Mouse (Mus musculus) bone marrow macrophage, adult 2 months (primary cell): Measurements from ENCODE around the gene Sv2b. TPM values are rescaled to one million over a fixed set of nuclear protein-coding genes. Genes with fewer than 3 reads are reported as not detected.

Experiments
- H3K27ac ChIP-seq: 2 replicates; pipeline ENCODE4 v1.5.1; 2012; ENCODE audit warnings: low read depth, low read length; ENCODE audit not compliant: insufficient read depth
- H3K4me1 ChIP-seq: 2 replicates; pipeline ENCODE4 v1.6.1; 2012; ENCODE audit warnings: low read length; ENCODE audit not compliant: control insufficient read depth, insufficient read depth
- H3K4me3 ChIP-seq: 2 replicates; pipeline ENCODE4 v1.5.1; 2012; ENCODE audit warnings: mild to moderate bottlenecking, low read length, moderate library complexity; ENCODE audit not compliant: insufficient read depth
- CTCF ChIP-seq: IDR thresholded peaks from 2 replicates; pipeline ENCODE4 v1.5.1; 2012; ENCODE audit warnings: low read depth, mild to moderate bottlenecking, low read length, moderate library complexity
- POLR2A ChIP-seq: IDR thresholded peaks from 2 replicates; pipeline ENCODE4 v1.6.1; 2012; ENCODE audit warnings: mild to moderate bottlenecking, low read depth, low read length, borderline replicate concordance
- polyA plus RNA-seq: library from polyadenylated mRNA; stranded (reverse); fragments of >200 nt; gene quantifications from 2 replicates; pipeline ENCODE4 v1.2.4, GENCODE M21; 2012; ENCODE audit not compliant: missing spikeins, insufficient read depth, insufficient read length

Sv2b gene
- polyA plus RNA-seq, 1 experiment = not detected

DNA sequence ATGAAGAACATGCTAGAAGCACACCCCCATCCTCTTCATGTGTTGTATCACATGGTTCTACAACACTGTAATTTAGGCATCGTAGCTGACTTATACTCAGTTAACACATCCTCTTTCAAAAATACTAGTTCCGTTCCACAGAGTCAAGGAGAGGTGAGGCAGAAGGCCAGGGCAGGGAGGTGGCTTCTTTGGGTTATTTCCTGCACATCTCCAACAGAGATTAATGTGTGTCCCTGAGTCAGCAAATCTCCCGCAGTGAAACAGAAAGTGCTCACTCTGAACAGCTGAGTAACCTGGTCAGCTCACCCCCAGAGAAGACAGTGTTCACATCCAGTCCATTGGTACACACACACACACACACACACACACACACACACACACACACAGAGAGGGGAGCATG lies 118.9 kb downstream of the Sv2b start:
- Histone ChIP-seq H3K4me3 (no peak overlapping the region), H3K27ac (no peak overlapping the region), H3K4me1 (no peaks in the 10 kb centered on the region)
- TF ChIP-seq CTCF = no peak
- TF ChIP-seq POLR2A = no peak

DNA sequence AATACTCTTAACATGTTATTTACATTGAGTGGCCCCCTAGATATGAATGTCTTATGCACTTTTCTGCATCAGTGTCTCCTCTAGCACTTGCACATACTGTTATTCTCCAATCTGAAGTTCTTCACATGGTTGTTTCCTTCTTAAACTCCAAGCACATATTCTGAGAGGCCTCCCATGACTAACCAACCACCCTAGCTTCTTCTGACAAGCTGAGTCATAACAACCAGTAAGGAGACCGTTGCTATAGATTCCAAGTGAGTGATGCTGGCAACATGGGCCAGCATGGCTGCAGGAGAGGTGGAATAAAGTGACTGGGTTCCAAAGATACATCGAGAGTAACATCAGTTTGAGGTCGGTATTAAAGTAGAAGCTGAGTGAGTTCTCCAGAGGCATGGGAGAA lies 134.0 kb downstream of the Sv2b start:
- TF ChIP-seq POLR2A = no peak
- no peak for TF ChIP-seq CTCF
- Histone ChIP-seq H3K4me3 (no peak overlapping the region), H3K27ac (no peak overlapping the region), H3K4me1 (no peaks in the 10 kb centered on the region)

DNA sequence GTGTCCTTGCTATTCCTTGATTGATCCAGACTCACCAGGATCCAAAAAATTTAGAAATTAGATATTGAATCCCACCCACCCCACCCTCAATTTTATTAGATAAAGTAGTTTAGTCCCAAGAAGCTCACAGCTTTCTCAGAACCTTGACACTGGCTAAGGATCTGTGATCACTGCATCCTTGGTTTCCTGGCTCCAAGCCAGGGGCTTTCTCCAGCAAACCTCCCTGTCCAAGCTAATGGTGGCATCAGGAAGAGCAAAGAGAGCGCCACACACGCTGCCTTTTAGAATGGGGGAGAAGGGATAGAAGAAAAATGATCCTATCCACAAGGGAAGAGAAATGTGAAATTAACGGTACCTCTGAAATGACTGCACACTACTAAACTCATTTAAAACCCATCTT lies 141.6 kb downstream of the Sv2b start:
- TF ChIP-seq CTCF (no peak), POLR2A (no peak)
- Histone ChIP-seq H3K4me3 (no peak overlapping the region), H3K27ac (no peak overlapping the region), H3K4me1 (no peaks in the 10 kb centered on the region)

DNA sequence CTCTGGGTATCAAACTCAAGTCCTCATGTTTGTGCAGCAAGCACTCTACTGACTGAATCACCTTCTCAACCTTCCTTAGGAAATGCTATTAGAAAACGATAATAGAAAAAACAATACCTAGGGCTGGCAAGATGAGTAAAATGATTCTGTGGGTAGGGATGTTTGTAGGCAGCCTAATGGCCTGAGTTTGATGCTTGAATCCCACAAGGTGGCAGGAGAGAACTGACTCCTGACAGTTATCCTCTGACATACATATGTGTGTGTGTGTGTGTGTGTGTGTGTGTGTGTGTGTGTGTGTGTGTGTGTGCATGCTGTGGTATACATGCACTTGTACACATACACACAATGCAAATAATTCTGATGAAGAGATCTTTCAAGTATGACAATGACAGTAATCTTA lies 161.9 kb downstream of the Sv2b start:
- Histone ChIP-seq H3K27ac (no peak overlapping the region), H3K4me1 (peaks cover 10% of the 10 kb centered on the region), H3K4me3 (no peak overlapping the region)
- no peak for TF ChIP-seq POLR2A
- TF ChIP-seq CTCF = no peak

DNA sequence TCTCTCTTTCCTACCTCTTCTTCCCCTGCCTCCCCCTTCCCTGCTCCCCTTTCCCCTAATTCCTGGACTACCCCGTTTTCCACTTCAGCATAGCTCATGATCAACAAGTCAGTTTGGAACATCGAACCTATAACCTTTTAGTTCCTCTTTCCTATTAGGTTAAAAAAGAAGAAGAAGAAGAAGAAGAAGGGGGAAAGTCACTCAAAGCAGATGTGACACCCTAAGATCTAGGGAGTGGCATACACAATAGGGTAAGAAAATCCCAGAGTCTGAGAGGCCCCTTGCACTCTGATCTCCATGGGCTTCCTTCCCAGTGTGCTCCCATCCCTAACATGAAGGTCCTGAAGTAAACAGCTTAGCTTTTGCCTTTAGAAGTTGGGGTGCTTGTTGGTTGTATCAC lies 166.3 kb downstream of the Sv2b start:
- Histone ChIP-seq H3K4me3 (no peak overlapping the region), H3K4me1 (peaks cover 13% of the 10 kb centered on the region), H3K27ac (no peak overlapping the region)
- no peak for TF ChIP-seq CTCF
- TF ChIP-seq POLR2A = no peak

DNA sequence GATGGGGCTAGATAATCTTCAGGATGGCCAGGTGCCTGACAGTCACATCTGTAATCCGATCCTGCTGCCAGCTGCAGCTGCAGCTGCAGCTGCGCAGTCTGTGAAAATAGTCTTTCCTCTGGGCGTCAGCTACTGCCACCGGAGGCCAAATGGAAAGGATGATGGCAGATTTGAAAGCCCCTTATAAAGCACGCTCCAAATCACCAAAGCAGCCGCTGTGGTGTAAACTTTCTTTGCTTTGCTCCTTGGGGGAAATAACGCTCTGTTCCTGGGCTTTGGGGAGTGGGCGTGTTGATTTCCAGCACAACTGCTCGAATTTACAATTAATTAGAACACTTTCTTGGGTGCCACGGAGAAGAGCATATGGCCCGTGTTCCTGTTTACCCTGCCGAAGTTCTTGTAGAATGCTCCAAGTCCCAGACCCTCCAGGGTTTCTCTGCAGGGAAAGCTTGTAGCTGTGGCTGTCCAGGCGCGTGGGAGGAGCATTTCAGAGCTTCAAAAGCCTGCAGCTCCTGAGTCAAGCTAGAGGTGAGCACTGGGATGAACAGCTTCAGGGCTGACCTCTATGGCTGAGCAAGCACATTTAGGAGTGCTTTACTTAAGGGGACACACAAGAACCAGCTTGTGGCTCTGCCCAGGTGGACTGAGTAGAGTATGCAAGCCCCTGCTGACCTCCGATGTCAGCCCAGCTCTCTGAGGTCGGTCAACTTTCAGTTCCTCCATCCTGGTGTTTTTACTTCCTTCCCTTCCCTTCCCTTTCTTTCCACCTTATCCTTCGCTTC lies 167.0 kb downstream of the Sv2b start:
- peaks cover 13% of the 10 kb centered on the region for H3K4me1 ChIP-seq
- no peak overlapping the region; the same call in 1 of the 2 replicates for H3K4me3 ChIP-seq
- TF ChIP-seq POLR2A (no peak), CTCF (no peak)

DNA sequence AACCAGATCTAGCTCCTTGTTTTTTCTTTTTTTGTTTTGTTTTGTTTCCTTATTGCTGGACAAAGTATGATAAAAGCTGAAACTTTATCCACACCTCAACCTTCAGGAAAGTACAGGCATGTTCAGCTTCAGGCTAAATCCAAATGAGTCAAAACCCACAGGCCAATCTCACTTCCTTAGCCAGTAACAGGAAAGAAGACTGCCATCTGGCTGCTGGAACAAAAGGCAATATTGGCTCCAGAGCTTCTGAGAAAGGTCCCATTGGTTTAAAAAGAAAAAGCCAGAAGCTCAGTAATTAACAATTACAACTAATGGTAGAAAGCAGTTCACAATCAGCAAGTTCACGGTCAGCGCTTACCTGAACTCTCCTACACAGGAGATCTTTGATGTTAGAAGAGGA lies 169.8 kb downstream of the Sv2b start:
- Histone ChIP-seq H3K4me3 (no peak overlapping the region), H3K27ac (no peak overlapping the region), H3K4me1 (peaks cover 13% of the 10 kb centered on the region)
- TF ChIP-seq CTCF (no peak), POLR2A (no peak)

More for the DNA sequence above, 167.0 kb downstream of the Sv2b start:
- no peak overlapping the region for H3K27ac ChIP-seq

DNA sequence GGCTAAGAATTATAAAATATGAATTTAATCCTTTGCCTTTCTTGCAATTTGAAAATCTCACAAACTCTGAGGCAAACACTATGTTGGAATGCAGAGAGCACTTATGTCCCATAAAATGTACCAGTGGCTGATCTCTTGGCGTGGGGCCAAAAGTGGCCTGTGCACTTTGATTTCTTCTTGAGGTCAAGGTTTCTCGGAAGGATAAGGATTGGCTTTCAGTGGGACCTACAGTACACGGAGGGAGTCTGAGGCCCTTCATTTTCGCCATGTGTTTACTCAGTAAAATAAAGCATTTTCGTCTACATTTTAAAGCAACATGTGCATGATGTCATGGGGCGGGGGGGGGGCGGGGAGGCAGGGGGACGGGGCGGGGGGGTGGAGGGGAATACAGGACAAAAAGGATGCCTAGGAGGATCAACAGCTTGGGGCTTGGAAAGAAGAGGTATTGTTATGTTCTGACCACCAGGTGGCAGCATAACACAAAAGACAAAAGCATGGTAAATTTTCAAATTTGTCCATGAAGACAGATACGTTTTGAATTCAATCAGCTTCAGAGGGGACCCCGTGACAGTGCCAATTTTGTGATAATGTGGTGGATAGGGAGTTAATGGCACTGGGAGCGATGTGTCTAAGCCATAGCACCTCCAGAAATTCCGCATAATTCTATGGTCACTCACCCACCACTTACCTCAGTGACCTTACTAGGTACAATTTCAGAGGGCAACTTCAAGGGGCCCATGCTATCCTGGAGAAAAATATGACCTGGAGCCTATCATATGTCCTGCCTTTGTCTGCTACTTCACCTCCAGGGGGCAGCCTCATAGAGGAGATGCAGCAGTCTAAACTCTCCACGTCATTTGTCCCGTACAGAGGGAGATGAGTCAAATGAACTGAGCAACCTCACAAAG lies 174.1 kb downstream of the Sv2b start:
- Histone ChIP-seq H3K4me1 (no peaks in the 10 kb centered on the region), H3K27ac (no peak overlapping the region), H3K4me3 (no peak overlapping the region)
- TF ChIP-seq CTCF (no peak), POLR2A (no peak)

DNA sequence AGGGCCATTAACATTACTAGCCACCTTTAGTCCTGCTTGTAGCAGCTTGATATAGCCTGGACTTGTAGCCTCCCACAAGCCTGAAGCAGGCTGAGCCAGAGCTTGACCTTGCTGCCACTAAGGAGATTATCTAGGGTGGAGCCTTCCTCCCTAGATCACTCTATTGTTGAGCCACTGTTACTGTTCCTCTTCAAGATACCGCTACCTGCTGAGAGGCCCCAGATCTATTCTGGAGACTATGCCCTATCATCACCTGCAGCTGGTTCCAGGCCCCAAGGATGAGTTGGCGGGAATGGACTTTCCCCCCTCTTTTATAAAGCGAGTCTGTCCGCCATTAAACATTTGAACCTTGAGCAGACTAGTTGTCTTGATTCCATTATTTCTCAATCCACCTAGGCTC lies 181.0 kb downstream of the Sv2b start:
- Histone ChIP-seq H3K4me1 (no peaks in the 10 kb centered on the region), H3K4me3 (no peak overlapping the region), H3K27ac (no peak overlapping the region)
- TF ChIP-seq CTCF = no peak

DNA sequence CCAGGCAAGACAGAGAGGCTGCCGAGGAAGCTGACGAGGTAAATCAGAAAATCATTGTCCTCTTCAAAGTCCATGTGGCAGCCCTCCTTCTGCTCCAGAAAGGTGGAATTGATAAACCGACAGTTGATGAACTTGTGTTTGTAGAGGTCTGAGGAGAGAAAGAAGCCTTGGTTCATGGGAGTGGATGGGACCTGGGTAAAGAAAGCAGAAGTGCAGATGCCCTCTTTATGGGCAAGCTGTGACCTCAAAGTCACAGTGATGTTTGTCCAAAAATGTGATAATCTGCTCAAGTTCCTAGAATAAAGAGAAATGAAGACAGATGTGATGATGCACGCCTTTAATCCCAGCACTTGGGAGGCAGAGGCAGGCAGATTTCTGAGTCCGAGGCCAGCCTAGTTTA lies 185.0 kb downstream of the Sv2b start:
- Histone ChIP-seq H3K4me1 (no peaks in the 10 kb centered on the region), H3K27ac (no peak overlapping the region), H3K4me3 (no peak overlapping the region)
- TF ChIP-seq POLR2A (no peak), CTCF (no peak)
